Mouse (Mus musculus): ENCODE measurements around the gene Poldip3.

DNA sequence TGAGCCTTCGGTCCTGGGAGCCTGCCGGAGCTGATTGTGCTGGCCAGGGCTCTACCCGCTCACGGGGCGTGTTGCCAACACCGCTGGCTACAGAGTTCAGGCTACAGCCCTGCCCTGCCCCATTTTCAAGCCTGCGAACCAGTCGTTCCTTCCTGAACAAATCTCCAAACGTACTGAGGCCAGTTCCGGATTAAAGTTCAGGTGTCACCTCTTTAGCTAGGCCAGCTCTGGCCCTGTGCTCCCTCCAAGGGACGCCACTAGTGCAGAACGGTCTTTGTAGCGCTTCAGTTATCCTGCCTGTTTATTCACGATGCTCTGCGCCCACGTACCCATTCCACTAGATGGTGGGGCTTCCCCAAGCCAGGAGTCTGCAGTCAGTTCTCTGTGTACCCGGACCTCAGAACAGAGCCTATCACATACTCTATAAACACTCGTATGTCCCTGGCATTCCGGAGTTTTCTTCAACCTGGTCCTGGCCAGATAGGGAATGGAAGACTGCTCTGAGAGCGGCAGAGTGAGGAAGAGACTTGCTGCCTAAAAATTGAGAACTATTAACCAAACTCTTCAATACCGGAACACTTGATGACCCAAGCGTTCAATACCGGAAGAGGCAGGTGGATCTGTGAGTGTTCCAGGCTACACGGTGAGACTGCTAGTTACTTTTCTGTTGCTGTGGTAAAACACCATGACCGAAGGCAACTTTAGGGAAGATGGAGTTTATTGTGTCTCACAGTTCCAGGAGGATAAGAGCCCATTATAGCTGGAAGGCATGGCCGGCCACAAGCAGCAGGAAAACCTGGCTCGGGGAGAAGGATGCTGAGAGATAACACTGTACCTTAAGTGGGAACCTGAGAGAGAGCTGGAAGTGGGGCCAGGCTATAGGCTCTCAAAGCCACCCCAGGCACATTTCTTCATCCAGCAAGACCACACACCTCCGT, 23.6 kb upstream of the Poldip3 start, which contains the start of gene Cyb5r3:
- no peak for TF ChIP-seq CTCF (IDR thresholded peaks at IDR 0.05; ENCODE audit: low read depth, low read length)
- no peak for TF ChIP-seq POLR2A (IDR thresholded peaks at IDR 0.05; ENCODE audit: insufficient read depth, low read length)
- TF ChIP-seq EP300 (IDR thresholded peaks at IDR 0.05; ENCODE audit: insufficient read depth, low read depth, low read length) = no peak

Data from ES-Bruce4 (cell line).